In genomic region chr10:80329273-80330081, GRCm38 (mm10) we compare ENCODE assay signal across 8 mouse cellular contexts. TPM values are rescaled to one million over a fixed set of nuclear protein-coding genes. Genes with fewer than 3 reads are reported as not detected.
A peak's percentile ranks its signal among the peaks of the same experiment; 100 is the strongest.
DNase-seq lines count a peak whose midpoint lies in the region; ATAC-seq and TF ChIP-seq lines count a peak whose summit lies in the region.

Pcsk4 (minus strand) TSS chr10:80329498.
Reep6 (plus strand) TSS chr10:80329953.

- no peak within 1 kb of the TSS for H3K9ac ChIP-seq in lung, postnatal 0 days (replicated peaks; ENCODE audit: low read depth)

- peak within 1 kb of the TSS; percentile 78 for H3K4me2 ChIP-seq in lung, postnatal 0 days (replicated peaks; ENCODE audit: low read depth, low read length)

- peak within 1 kb of the TSS; percentile 58 for H3K4me3 ChIP-seq in hindbrain, embryonic 10.5 days
- peak within 1 kb of the TSS; percentile 40 for H3K4me3 ChIP-seq in lung, postnatal 0 days (ENCODE audit: low read depth, low read length)

- no peaks in the 10 kb centered on the region for H3K9me3 ChIP-seq in hindbrain, embryonic 10.5 days
- no peaks in the 10 kb centered on the region for H3K9me3 ChIP-seq in lung, postnatal 0 days (ENCODE audit: low read length)

- no peaks in the 10 kb centered on the region for H3K36me3 ChIP-seq in hindbrain, embryonic 10.5 days
- no peaks in the 10 kb centered on the region for H3K36me3 ChIP-seq in lung, postnatal 0 days (ENCODE audit: insufficient read depth, low read length)

- DNase-seq in MN1 (ENCODE audit: low spot score) = peak; percentile 96
- peak; percentile 98 for DNase-seq in cerebellum, adult 9-10 months
- peak; percentile 98 for DNase-seq in hindbrain, embryonic 10.5 days (ENCODE audit: low spot score)
- DNase-seq in layer of hippocampus, adult 9-11 months = peak; percentile 98
- DNase-seq in lung, postnatal 0 days (ENCODE audit: low spot score) = peak; percentile 99
- peak; percentile 96 for DNase-seq in ovary, postnatal 36 days (ENCODE audit: low spot score)
- peak; percentile 71 for DNase-seq in thymus, postnatal 25 days

- peaks cover 74% of the 10 kb centered on the region for H3K27me3 ChIP-seq in hindbrain, embryonic 10.5 days (ENCODE audit: insufficient read depth, poor library complexity, severe bottlenecking)
- H3K27me3 ChIP-seq in lung, postnatal 0 days (replicated peaks; ENCODE audit: insufficient read depth, low read length) = no peaks in the 10 kb centered on the region; the same call in 1 of the 2 replicates

- peaks cover 47% of the 10 kb centered on the region for H3K4me1 ChIP-seq in hindbrain, embryonic 10.5 days (replicated peaks)
- H3K4me1 ChIP-seq in lung, postnatal 0 days (ENCODE audit: insufficient read depth, low read depth, low read length) = peaks cover 4% of the 10 kb centered on the region

- peak within 1 kb of the TSS; percentile 71 for H3K27ac ChIP-seq in hindbrain, embryonic 10.5 days
- peak within 1 kb of the TSS; percentile 16; the same call in 1 of the 2 replicates for H3K27ac ChIP-seq in lung, postnatal 0 days (ENCODE audit: low read length)

- no peak for TF ChIP-seq EP300 in lung, postnatal 0 days (IDR thresholded peaks at IDR 0.05)

- ATAC-seq in frontal cortex, adult (ENCODE audit: low TSS enrichment) = peak; percentile 76
- ATAC-seq in lung, postnatal 0 days = peak; percentile 97

- WGBS in hindbrain, embryonic 10.5 days = 4% methylated on average over 36 of the region's 36 CpGs
- 5% methylated on average over 31 of the region's 36 CpGs for WGBS in lung, postnatal 0 days

- no peak for TF ChIP-seq CTCF in lung, postnatal 0 days (IDR thresholded peaks at IDR 0.05)

RNA-seq across cellular contexts. Expression of gene Pcsk4, which starts in this region (rescaled TPM):
- polyA plus RNA-seq in hindbrain, embryonic 10.5 days (2016; fragmentation: Nextera tagmentation; extraction: Ambion mirVana) = 3.3 and 3.9 TPM in 2 replicates
- 3.4 and 3.7 TPM in 2 replicates for polyA plus RNA-seq in lung, postnatal 0 days (2015; fragmentation: Nextera tagmentation; extraction: Ambion mirVana)

RNA-seq across cellular contexts. Expression of gene Reep6, which starts in this region (rescaled TPM):
- polyA plus RNA-seq in hindbrain, embryonic 10.5 days (2016; fragmentation: Nextera tagmentation; extraction: Ambion mirVana) = 7.2 and 11.2 TPM in 2 replicates
- 15.4 and 17.6 TPM in 2 replicates for polyA plus RNA-seq in lung, postnatal 0 days (2015; fragmentation: Nextera tagmentation; extraction: Ambion mirVana)

Comparison
In these comparisons a context has a peak if more than half of its experiments do, and no peak if none do; other contexts are left out.
1. Peak in every context shown above with its lines: DNase-seq, ATAC-seq, H3K4me3 ChIP-seq and H3K27ac ChIP-seq.